Mouse (Mus musculus): ENCODE data around the gene Armcx1. TPM values are rescaled to one million over a fixed set of nuclear protein-coding genes. Genes with fewer than 3 reads are reported as not detected.

Armcx1 gene
- polyA plus RNA-seq, 1 experiment: 66.0 TPM

Other genes with a start within 250 kb of the Armcx1 start
- 0.03 and 0.14 TPM in 2 replicates for gene Taf7l, start 241.5 kb upstream of the Armcx1 start, polyA plus RNA-seq (2012; rRNA removed)
- 11.3 and 12.8 TPM in 2 replicates for gene Timm8a1, start 176.1 kb upstream of the Armcx1 start, polyA plus RNA-seq (2012; rRNA removed)
- gene Btk, start 134.4 kb upstream of the Armcx1 start, polyA plus RNA-seq (2012; rRNA removed): 0.33 and 0.39 TPM in 2 replicates
- 699 and 722 TPM in 2 replicates for gene Rpl36a, start 132.3 kb upstream of the Armcx1 start, polyA plus RNA-seq (2012; rRNA removed)
- gene Gla, start 116.8 kb upstream of the Armcx1 start, polyA plus RNA-seq (2012; rRNA removed): 3.4 and 3.6 TPM in 2 replicates
- 78.4 and 86.1 TPM in 2 replicates for gene Hnrnph2, start 116.8 kb upstream of the Armcx1 start, polyA plus RNA-seq (2012; rRNA removed)
- 19.9 and 35.7 TPM in 2 replicates for gene Armcx4, start 31.4 kb upstream of the Armcx1 start, polyA plus RNA-seq (2012; rRNA removed)
- gene Armcx6, start 33.5 kb downstream of the Armcx1 start, polyA plus RNA-seq (2012; rRNA removed): 32.9 and 38.0 TPM in 2 replicates
- gene Armcx3, start 38.6 kb downstream of the Armcx1 start, polyA plus RNA-seq (2012; rRNA removed): 41.3 TPM in 2 replicates
- gene Armcx2, start 91.3 kb downstream of the Armcx1 start, polyA plus RNA-seq (2012; rRNA removed): 88.0 and 110 TPM in 2 replicates
- gene Nxf2, start 246.8 kb downstream of the Armcx1 start, polyA plus RNA-seq (2012; rRNA removed): 0.15 and 0.22 TPM in 2 replicates

Data from brain, embryonic 14.5 days (tissue).